Mouse (Mus musculus) small intestine, adult 2 months (tissue): Measurements from ENCODE around the gene Ascl5.

Experiments
- CTCF ChIP-seq: fragments of 200-500 bp; IDR thresholded peaks from 2 replicates; pipeline ENCODE4 v1.5.1; 2012; ENCODE audit warnings: low read depth, mild to moderate bottlenecking, control low read depth, inconsistent platforms, low read length, moderate library complexity, mixed read lengths; ENCODE audit not compliant: insufficient replicate concordance, insufficient read length; ENCODE audit errors: extremely low read depth
- POLR2A ChIP-seq: fragments of 200-500 bp; IDR thresholded peaks from 2 replicates; pipeline ENCODE4 v1.6.1; 2012; ENCODE audit warnings: low read depth, mild to moderate bottlenecking, control low read depth, inconsistent platforms, low read length, moderate library complexity

GRCm38 (mm10) chr1:136093726-136094125 lies 43.1 kb downstream of the Ascl5 start:
- TF ChIP-seq CTCF (no peak), POLR2A (no peak)
